Comparison of ENCODE assay signal across 7 mouse cellular contexts in the genomic region with DNA sequence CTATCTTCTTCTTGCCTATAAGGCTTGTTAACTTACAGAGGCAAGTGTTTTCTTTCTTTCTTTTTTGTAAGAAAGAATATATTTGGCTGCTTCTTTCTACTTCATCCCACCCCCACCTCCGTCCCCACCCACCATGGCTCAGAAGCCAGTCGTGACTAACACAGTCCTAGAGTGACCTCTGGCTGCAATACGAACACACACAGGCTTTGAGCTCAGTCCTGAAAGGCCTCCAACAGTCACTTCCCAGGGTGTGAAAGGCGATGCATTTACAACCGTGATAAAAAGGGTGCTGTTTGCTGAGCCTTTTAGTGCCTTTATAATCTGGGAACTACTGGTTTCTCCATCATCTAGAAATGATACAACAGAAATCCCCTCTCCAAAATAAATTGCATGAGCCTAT. TPM values are rescaled to one million over a fixed set of nuclear protein-coding genes. Genes with fewer than 3 reads are reported as not detected.
DNase-seq lines count a peak whose midpoint lies in the region; ATAC-seq and TF ChIP-seq lines count a peak whose summit lies in the region.

No protein-coding gene starts in this region.

- H3K36me3 ChIP-seq in CH12.LX (replicated peaks in 1 of 2; ENCODE audit: control insufficient read depth in 1 of 2, insufficient read depth in 1 of 2, low read length in 1 of 2) = no peaks in the 10 kb centered on the region
- peaks cover 2% of the 10 kb centered on the region; the same call in 1 of the 2 replicates for H3K36me3 ChIP-seq in heart, embryonic 14.5 days (ENCODE audit: control insufficient read depth, insufficient read depth, low read length)
- no peaks in the 10 kb centered on the region for H3K36me3 ChIP-seq in midbrain, embryonic 16.5 days (ENCODE audit: control insufficient read depth, insufficient read depth, low read length)

- TF ChIP-seq EP300 in CH12.LX (IDR thresholded peaks at IDR 0.05; ENCODE audit: low read length) = no peak

- H3K4me2 ChIP-seq in CH12.LX (ENCODE audit: insufficient read depth, low read depth, poor library complexity, severe bottlenecking) = peak overlapping the region; percentile 56; the same call in 1 of the 2 replicates
- H3K4me2 ChIP-seq in heart, embryonic 14.5 days (ENCODE audit: low read length) = peak overlapping the region; percentile 58
- no peak overlapping the region for H3K4me2 ChIP-seq in midbrain, embryonic 16.5 days (ENCODE audit: low read length)

- no peaks in the 10 kb centered on the region for H3K9me3 ChIP-seq in CH12.LX (replicated peaks; ENCODE audit: low read length)
- H3K9me3 ChIP-seq in heart, embryonic 14.5 days (ENCODE audit: control insufficient read depth, low read length) = no peaks in the 10 kb centered on the region
- H3K9me3 ChIP-seq in midbrain, embryonic 16.5 days (replicated peaks; ENCODE audit: control insufficient read depth, low read length, poor library complexity, severe bottlenecking) = no peaks in the 10 kb centered on the region

- 11% methylated on average over 5 of the region's 5 CpGs for WGBS in heart, embryonic 14.5 days
- WGBS in midbrain, embryonic 16.5 days = 4% methylated on average over 5 of the region's 5 CpGs

- no peak overlapping the region; the same call in 1 of the 2 replicates for H3K9ac ChIP-seq in CH12.LX (ENCODE audit: insufficient read depth, low read depth)
- H3K9ac ChIP-seq in heart, embryonic 14.5 days (ENCODE audit: low read length) = no peak overlapping the region
- no peak overlapping the region for H3K9ac ChIP-seq in midbrain, embryonic 16.5 days (ENCODE audit: low read depth, low read length)

- TF ChIP-seq RAD21 in CH12.LX (IDR thresholded peaks at IDR 0.05; ENCODE audit: low read depth, low read length) = peak; percentile 78

- TF ChIP-seq CTCF in CH12.LX (conservative IDR thresholded peaks at IDR 0.05 in 1 of 2, IDR thresholded peaks at IDR 0.05 in 1 of 2; ENCODE audit: low read depth in 2 of 2, low read length in 2 of 2) = peak in 1 of 2 experiments; percentile 77; a peak in 2 of 4 replicates

- dilution Hi-C loops in CH12.LX (cut with MboI; ENCODE audit: extremely low pct_ligation_motif_present, extremely low pct_unique_long_range_greater_than_20kb, low sequenced_read_pairs) = no loop called here

- no peak for TF ChIP-seq POLR2A in CH12.LX (IDR thresholded peaks at IDR 0.05; ENCODE audit: low read depth, low read length)

- DNase-seq in 416B (ENCODE audit: low read depth) = peak; percentile 63
- DNase-seq in CH12.LX (ENCODE audit: extremely low read depth) = peak; percentile 70
- DNase-seq in embryo, embryonic 10.5 days (ENCODE audit: low spot score) = peak; percentile 75
- DNase-seq in kidney, postnatal 36 days = peak; percentile 27 to 39
- no peak for DNase-seq in frontal cortex, postnatal 36 days (ENCODE audit: low spot score in 2 of 2)

- H3K27ac ChIP-seq in CH12.LX (ENCODE audit: insufficient read depth, low read depth) = no peak overlapping the region
- no peak overlapping the region for H3K27ac ChIP-seq in heart, embryonic 14.5 days (replicated peaks in 1 of 2; ENCODE audit: control insufficient read depth in 1 of 2, insufficient read depth in 1 of 2, low read depth in 2 of 2, low read length in 2 of 2)
- H3K27ac ChIP-seq in midbrain, embryonic 16.5 days (ENCODE audit: low read length) = no peak overlapping the region

- H3K4me1 ChIP-seq in CH12.LX (ENCODE audit: control insufficient read depth in 1 of 2, insufficient read depth in 2 of 2) = no peaks in the 10 kb centered on the region; a peak in 1 of 4 replicates
- H3K4me1 ChIP-seq in heart, embryonic 14.5 days (ENCODE audit: control insufficient read depth in 2 of 2, insufficient read depth in 2 of 2, low read length in 2 of 2) = 0 out of 4 replicates have a peak, but pooled peaks cover 0 to 4% of the 10 kb centered on the region in 2 experiments
- no peaks in the 10 kb centered on the region for H3K4me1 ChIP-seq in midbrain, embryonic 16.5 days (ENCODE audit: control insufficient read depth, insufficient read depth, low read length)

- in situ Hi-C loops in CH12.LX (cut with MboI; ENCODE audit: low pct_ligation_motif_present, low pct_unique_long_range_greater_than_20kb, low sequenced_read_pairs) = loop anchor here (25.0 kb wide), 1 partner anchor 1372 kb away; no protein-coding TSS in a partner anchor

- peak overlapping the region in 1 of 3 experiments; percentile 49 for H3K4me3 ChIP-seq in CH12.LX (replicated peaks in 1 of 3; ENCODE audit: low read depth in 2 of 3, low read length in 2 of 3, poor library complexity in 1 of 3)
- H3K4me3 ChIP-seq in heart, embryonic 14.5 days (ENCODE audit: control insufficient read depth in 1 of 2, insufficient read depth in 1 of 2, low read depth in 1 of 2, low read length in 2 of 2) = no peak overlapping the region
- H3K4me3 ChIP-seq in midbrain, embryonic 16.5 days (ENCODE audit: low read depth, low read length) = no peak overlapping the region

- ATAC-seq in heart, embryonic 14.5 days (ENCODE audit: insufficient number of reproducible peaks, insufficient read depth, low FRiP score, low read depth) = peak; percentile 78
- ATAC-seq in midbrain, embryonic 16.5 days = peak; percentile 97

- H3K79me2 ChIP-seq in CH12.LX (replicated peaks; ENCODE audit: control insufficient read depth, extremely low read depth, insufficient read depth, poor library complexity, severe bottlenecking) = no peaks in the 10 kb centered on the region; the same call in 1 of the 2 replicates

- no peaks in the 10 kb centered on the region for H3K27me3 ChIP-seq in CH12.LX (replicated peaks)
- H3K27me3 ChIP-seq in heart, embryonic 14.5 days (ENCODE audit: control insufficient read depth, insufficient read depth, low read length) = no peaks in the 10 kb centered on the region
- H3K27me3 ChIP-seq in midbrain, embryonic 16.5 days (ENCODE audit: control insufficient read depth, insufficient read depth, low read depth, low read length) = no peaks in the 10 kb centered on the region

TF ChIP-seq in CH12.LX, 34 proteins besides CTCF, POLR2A, EP300 and RAD21:
- TF ChIP-seq JUND (conservative IDR thresholded peaks at IDR 0.05; ENCODE audit: low read depth, low read length) (no peak), SMC3 (IDR thresholded peaks at IDR 0.05; ENCODE audit: low read depth, low read length) (peak; percentile 47)

RNA-seq across cellular contexts. Expression of gene Cer1, which starts 49.4 kb away (rescaled TPM):
- total RNA-seq in CH12.LX (2012; rRNA removed) (not detected in 2 replicates), CH12.LX (2014; rRNA removed) (not detected in 2 replicates)
- polyA plus RNA-seq in CH12.LX (2012; ENCODE audit: insufficient read length, low read depth) = not detected in 2 replicates
- polyA plus RNA-seq in heart, embryonic 14.5 days (2014; fragmentation: Nextera tagmentation; extraction: Ambion mirVana) = not detected in 2 replicates
- polyA plus RNA-seq in midbrain, embryonic 16.5 days (2015; fragmentation: Nextera tagmentation; extraction: Ambion mirVana) = not detected in 2 replicates

Comparison
In these comparisons a context has a peak if more than half of its experiments do, and no peak if none do; other contexts are left out.
1. DNase-seq: peak in 416B (single experiment), CH12.LX (single experiment), embryo, embryonic 10.5 days (single experiment) and kidney, postnatal 36 days (2 of 2); none in frontal cortex, postnatal 36 days (0 of 2).